Mouse (Mus musculus): ENCODE measurements around the gene Gm6880.
"Not testable (repeated sequence)": the region's sequence is repeated elsewhere in the genome, so short reads cannot be mapped to it uniquely, and the experiment has no call there.

The Gm6880 gene

GRCm38 (mm10) chrX:74481349-74481885 is at the start of gene Gm6880:
Gene Gm6880 (minus strand): TSS chrX:74481399.
- not testable (repeated sequence) for DNase-seq

- not testable (repeated sequence) for DNase-seq
These were observed 36.3 kb upstream of the Gm6880 start for GRCm38 (mm10) chrX:74517461-74517860.

GRCm38 (mm10) chrX:74497131-74497530 is 15.9 kb upstream of the Gm6880 start:
- DNase-seq = no peak

DNA sequence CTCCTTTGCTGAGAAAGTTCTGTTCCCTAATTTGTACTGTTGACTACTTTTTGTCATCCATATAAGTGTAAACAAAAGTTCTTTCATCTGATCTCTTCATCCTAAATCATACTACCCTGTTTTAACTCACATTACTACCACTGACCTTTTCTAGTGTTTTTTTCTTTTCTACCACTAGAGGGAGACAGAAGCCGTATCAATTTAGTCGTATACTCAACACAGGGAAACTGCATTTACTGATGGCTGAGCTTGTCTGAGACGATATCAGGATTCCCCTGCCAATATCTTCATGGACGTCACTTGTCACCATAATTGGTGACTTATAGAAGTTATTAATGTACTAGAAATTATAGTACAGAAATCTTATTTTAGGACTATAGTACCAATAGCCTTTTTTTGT is 28.4 kb downstream of the Gm6880 start:
- peak; percentile 63 for DNase-seq

- DNase-seq = no peak
These were observed 29.9 kb downstream of the Gm6880 start for GRCm38 (mm10) chrX:74451157-74451912.

All from cerebellum, adult 9-10 months (tissue).